Mouse (Mus musculus) ovary, adult 2 months (tissue): ENCODE results near the gene Krt20. TPM values are rescaled to one million over a fixed set of nuclear protein-coding genes. Genes with fewer than 3 reads are reported as not detected.

Source experiments
- polyA plus RNA-seq: library from polyadenylated mRNA; depleted of rRNA; stranded (reverse); fragments of >200 nt; gene quantifications from 2 replicates; pipeline ENCODE4 v1.2.3, GENCODE M21; 2012; rRNA removed

Gene Krt20
- polyA plus RNA-seq: 0.58 and 0.64 TPM in 2 replicates

GRCm38 (mm10) chr11:99437972-99438371, at the start of gene Krt20:
Gene Krt20, minus strand, starts transcription at chr11:99438150.

GRCm38 (mm10) chr11:99422159-99422558, 15.8 kb downstream of the Krt20 start, which contains the start of gene Krt12:
Gene Krt12, minus strand, starts transcription at chr11:99422259.

GRCm38 (mm10) chr11:99389264-99389663, 48.7 kb downstream of the Krt20 start, which contains the start of gene Krt10:
Gene Krt10, minus strand, starts transcription at chr11:99389364.

Other genes starting within 250 kb of the Krt20 start
- 21.4 and 22.0 TPM in 2 replicates for gene Smarce1, start 207.1 kb downstream of the Krt20 start, polyA plus RNA-seq
- gene Krt222, start 194.1 kb downstream of the Krt20 start, polyA plus RNA-seq: 0.03 TPM in 1 of 2 replicates, not detected in the other
- not detected in 2 replicates for gene Krt24, start 152.9 kb downstream of the Krt20 start, polyA plus RNA-seq
- gene Krt25, start 115.2 kb downstream of the Krt20 start, polyA plus RNA-seq: 0.15 TPM in 1 of 2 replicates, not detected in the other
- gene Krt26, start 100.2 kb downstream of the Krt20 start, polyA plus RNA-seq: not detected in 2 replicates
- not detected in 2 replicates for gene Krt27, start 87.0 kb downstream of the Krt20 start, polyA plus RNA-seq
- gene Krt28, start 63.2 kb downstream of the Krt20 start, polyA plus RNA-seq: 0.08 TPM in 1 of 2 replicates, not detected in the other
- gene Krt10, start 48.8 kb downstream of the Krt20 start, polyA plus RNA-seq: 1.5 TPM in 2 replicates
- 0.87 and 2.0 TPM in 2 replicates for gene Krt12, start 15.9 kb downstream of the Krt20 start, polyA plus RNA-seq
- 0.72 and 0.79 TPM in 2 replicates for gene Krt23, start 55.0 kb upstream of the Krt20 start, polyA plus RNA-seq
- gene Krt39, start 83.2 kb upstream of the Krt20 start, polyA plus RNA-seq: not detected in 2 replicates
- not detected in 2 replicates for gene Krt40, start 105.0 kb upstream of the Krt20 start, polyA plus RNA-seq
- gene Krtap3-3, start 112.7 kb upstream of the Krt20 start, polyA plus RNA-seq: not detected in 2 replicates
- not detected in 2 replicates for gene Krtap3-2, start 118.7 kb upstream of the Krt20 start, polyA plus RNA-seq
- gene Gm11939, start 121.3 kb upstream of the Krt20 start, polyA plus RNA-seq: not detected in 2 replicates
- not detected in 2 replicates for gene Krtap3-1, start 128.5 kb upstream of the Krt20 start, polyA plus RNA-seq
- gene Krtap1-5, start 142.9 kb upstream of the Krt20 start, polyA plus RNA-seq: not detected in 2 replicates
- gene Krtap1-4, start 145.5 kb upstream of the Krt20 start, polyA plus RNA-seq: not detected in 2 replicates
- gene Krtap1-3, start 153.2 kb upstream of the Krt20 start, polyA plus RNA-seq: not detected in 2 replicates
- gene Krtap9-3, start 160.0 kb upstream of the Krt20 start, polyA plus RNA-seq: not detected in 2 replicates
- not detected in 2 replicates for gene Gm11938, start 165.2 kb upstream of the Krt20 start, polyA plus RNA-seq
- gene Gm11937, start 172.0 kb upstream of the Krt20 start, polyA plus RNA-seq: not detected in 2 replicates
- gene Krtap2-4, start 176.7 kb upstream of the Krt20 start, polyA plus RNA-seq: not detected in 2 replicates
- gene Gm11562, start 182.3 kb upstream of the Krt20 start, polyA plus RNA-seq: 0.18 and 0.21 TPM in 2 replicates
- not detected in 2 replicates for gene Krtap4-1, start 190.1 kb upstream of the Krt20 start, polyA plus RNA-seq
- gene Krtap4-2, start 196.9 kb upstream of the Krt20 start, polyA plus RNA-seq: not detected in 2 replicates
- not detected in 2 replicates for gene Krtap4-7, start 205.9 kb upstream of the Krt20 start, polyA plus RNA-seq
- gene Gm11555, start 212.1 kb upstream of the Krt20 start, polyA plus RNA-seq: not detected in 2 replicates
- not detected in 2 replicates for gene Gm11563, start 220.8 kb upstream of the Krt20 start, polyA plus RNA-seq
- gene Krtap4-6, start 227.8 kb upstream of the Krt20 start, polyA plus RNA-seq: 0.18 and 0.26 TPM in 2 replicates